Mouse (Mus musculus) testis, adult 2 months (tissue): ENCODE data around the gene Ifi27l2a. TPM values are rescaled to one million over a fixed set of nuclear protein-coding genes. Genes with fewer than 3 reads are reported as not detected.
A peak's percentile ranks its signal among the peaks of the same experiment; 100 is the strongest.

ENCODE experiments used
- H3K27ac ChIP-seq: fragments of 200-500 bp; 2 replicates; pipeline ENCODE4 v1.5.1; 2012; ENCODE audit warnings: low read depth, low read length; ENCODE audit not compliant: control insufficient read depth, insufficient read depth
- H3K27me3 ChIP-seq: fragments of 200-500 bp; 2 replicates; pipeline ENCODE4 v1.6.1; 2012; ENCODE audit warnings: mild to moderate bottlenecking, low read length, moderate library complexity; ENCODE audit not compliant: control insufficient read depth, insufficient read depth
- H3K36me3 ChIP-seq: fragments of 200-500 bp; 2 replicates; pipeline ENCODE4 v1.6.1; 2012; ENCODE audit warnings: mild to moderate bottlenecking, low read length; ENCODE audit not compliant: control insufficient read depth, insufficient read depth
- H3K4me1 ChIP-seq: fragments of 200-500 bp; 2 replicates; pipeline ENCODE4 v1.6.1; 2012; ENCODE audit warnings: low read length; ENCODE audit not compliant: control insufficient read depth, insufficient read depth
- H3K4me3 ChIP-seq: fragments of 200-500 bp; 2 replicates; pipeline ENCODE4 v1.5.1; 2012; ENCODE audit warnings: low read depth, mild to moderate bottlenecking, low read length, moderate library complexity, mixed read lengths; ENCODE audit not compliant: control insufficient read depth
- CTCF ChIP-seq: fragments of 200-500 bp; IDR thresholded peaks from 2 replicates; pipeline ENCODE4 v1.5.1; 2012; ENCODE audit warnings: low read depth, mild to moderate bottlenecking, inconsistent platforms, low read length, moderate library complexity; ENCODE audit not compliant: control insufficient read depth, insufficient read depth, insufficient replicate concordance
- POLR2A ChIP-seq: fragments of 200-500 bp; IDR thresholded peaks from 2 replicates; pipeline ENCODE4 v1.6.1; 2012; ENCODE audit warnings: low read depth, mild to moderate bottlenecking, inconsistent platforms, low read length, moderate library complexity; ENCODE audit not compliant: control insufficient read depth
- polyA plus RNA-seq: library from polyadenylated mRNA; depleted of rRNA; stranded (reverse); fragments of >200 nt; gene quantifications from 2 replicates; pipeline ENCODE4 v1.2.3, GENCODE M21; 2012; rRNA removed

Gene Ifi27l2a
- polyA plus RNA-seq, 1 experiment, result 4.7 TPM

GRCm38 (mm10) chr12:103425016-103425728 lies 18.3 kb downstream of the Ifi27l2a start:
- H3K27me3 ChIP-seq, result no peaks in the 10 kb centered on the region
- peak overlapping the region; percentile 97 for H3K4me3 ChIP-seq
- H3K27ac ChIP-seq, result peak overlapping the region; percentile 91
- peaks cover 6% of the 10 kb centered on the region for H3K4me1 ChIP-seq
- peaks cover 2% of the 10 kb centered on the region; the same call in 1 of the 2 replicates for H3K36me3 ChIP-seq
- TF ChIP-seq POLR2A, result no peak
- no peak for TF ChIP-seq CTCF

GRCm38 (mm10) chr12:103408144-103408543 lies 35.3 kb downstream of the Ifi27l2a start:
- Histone ChIP-seq H3K27ac (no peak overlapping the region), H3K27me3 (no peaks in the 10 kb centered on the region), H3K4me1 (no peaks in the 10 kb centered on the region), H3K36me3 (no peaks in the 10 kb centered on the region; the same call in none of the 2 replicates), H3K4me3 (no peak overlapping the region)
- TF ChIP-seq CTCF (no peak), POLR2A (no peak)

- H3K36me3 ChIP-seq, result no peaks in the 10 kb centered on the region; the same call in none of the 2 replicates
- H3K27ac ChIP-seq, result no peak within 1 kb of the TSS
- no peaks in the 10 kb centered on the region for H3K4me1 ChIP-seq
- no peaks in the 10 kb centered on the region for H3K27me3 ChIP-seq
- no peak within 1 kb of the TSS for H3K4me3 ChIP-seq
- TF ChIP-seq POLR2A (no peak), CTCF (no peak)
Measured at GRCm38 (mm10) chr12:103407720-103408119, 35.8 kb downstream of the Ifi27l2a start, which contains the start of gene 9330161L09Rik. Gene 9330161L09Rik (minus strand): TSS chr12:103407820.

GRCm38 (mm10) chr12:103404131-103404530 lies 39.3 kb downstream of the Ifi27l2a start:
- no peak overlapping the region for H3K4me3 ChIP-seq
- H3K27ac ChIP-seq, result no peak overlapping the region
- H3K27me3 ChIP-seq, result no peaks in the 10 kb centered on the region
- no peaks in the 10 kb centered on the region for H3K4me1 ChIP-seq
- TF ChIP-seq POLR2A, result no peak
- TF ChIP-seq CTCF, result no peak
- H3K36me3 ChIP-seq, result no peaks in the 10 kb centered on the region; the same call in 1 of the 2 replicates

GRCm38 (mm10) chr12:103396751-103397150 lies 46.7 kb downstream of the Ifi27l2a start:
- TF ChIP-seq CTCF, result no peak
- no peak for TF ChIP-seq POLR2A
- H3K27me3 ChIP-seq, result no peaks in the 10 kb centered on the region
- H3K4me1 ChIP-seq, result no peaks in the 10 kb centered on the region; the same call in 1 of the 2 replicates
- H3K27ac ChIP-seq, result no peak overlapping the region
- no peak overlapping the region for H3K4me3 ChIP-seq
- H3K36me3 ChIP-seq, result no peaks in the 10 kb centered on the region

GRCm38 (mm10) chr12:103395486-103396275 lies 47.8 kb downstream of the Ifi27l2a start:
- TF ChIP-seq POLR2A, result no peak
- no peak for TF ChIP-seq CTCF
- no peak overlapping the region for H3K4me3 ChIP-seq
- no peaks in the 10 kb centered on the region for H3K27me3 ChIP-seq
- no peak overlapping the region for H3K27ac ChIP-seq
- H3K36me3 ChIP-seq, result no peaks in the 10 kb centered on the region
- H3K4me1 ChIP-seq, result no peaks in the 10 kb centered on the region; the same call in 1 of the 2 replicates

- no peaks in the 10 kb centered on the region for H3K36me3 ChIP-seq
- TF ChIP-seq POLR2A (no peak), CTCF (no peak)
- H3K4me3 ChIP-seq, result peak overlapping the region; percentile 27; the same call in 1 of the 2 replicates
- no peak overlapping the region for H3K27ac ChIP-seq
- peaks cover 4% of the 10 kb centered on the region; the same call in 1 of the 2 replicates for H3K4me1 ChIP-seq
- no peaks in the 10 kb centered on the region for H3K27me3 ChIP-seq
Measured at GRCm38 (mm10) chr12:103393528-103393927, 50.0 kb downstream of the Ifi27l2a start.

Other genes with a start within 250 kb of the Ifi27l2a start
- gene Prima1, start 201.5 kb downstream of the Ifi27l2a start, polyA plus RNA-seq, result 0.81 and 1.4 TPM in 2 replicates
- gene Fam181a, start 132.7 kb downstream of the Ifi27l2a start, polyA plus RNA-seq, result 98.9 and 105 TPM in 2 replicates
- 3.6 and 5.1 TPM in 2 replicates for gene Asb2, start 87.7 kb downstream of the Ifi27l2a start, polyA plus RNA-seq
- gene Otub2, start 55.0 kb downstream of the Ifi27l2a start, polyA plus RNA-seq, result 261 and 268 TPM in 2 replicates
- gene 9330161L09Rik, start 35.9 kb downstream of the Ifi27l2a start, polyA plus RNA-seq, result 0.28 and 0.52 TPM in 2 replicates
- 47.3 and 49.4 TPM in 2 replicates for gene Ddx24, start 17.9 kb downstream of the Ifi27l2a start, polyA plus RNA-seq
- 52.1 and 53.0 TPM in 2 replicates for gene Ifi27, start 9.5 kb downstream of the Ifi27l2a start, polyA plus RNA-seq
- gene Ifi27l2b, start 13.5 kb upstream of the Ifi27l2a start, polyA plus RNA-seq, result not detected in 2 replicates
- gene Ppp4r4, start 88.6 kb upstream of the Ifi27l2a start, polyA plus RNA-seq, result 15.6 and 17.6 TPM in 2 replicates
- gene Serpina10, start 187.8 kb upstream of the Ifi27l2a start, polyA plus RNA-seq, result not detected in 2 replicates
- 0.07 TPM in 1 of 2 replicates, not detected in the other for gene Serpina6, start 213.5 kb upstream of the Ifi27l2a start, polyA plus RNA-seq
- gene Serpina16, start 232.5 kb upstream of the Ifi27l2a start, polyA plus RNA-seq, result 0.16 and 84.9 TPM in 2 replicates